Mouse (Mus musculus): Measurements from ENCODE around the gene Cd1d1. TPM values are rescaled to one million over a fixed set of nuclear protein-coding genes. Genes with fewer than 3 reads are reported as not detected.
"Not testable (repeated sequence)": the region's sequence is repeated elsewhere in the genome, so short reads cannot be mapped to it uniquely, and the experiment has no call there.

Cd1d1 gene
- total RNA-seq (2021), result 1 to 10 TPM; 2.2 to 2.7 TPM
- long read RNA-seq, experiment 1, partial matches to known transcripts, result 0 of 1 reads
- long read RNA-seq, experiment 1, other reads (novel, unspliced or antisense), result 0 of 1 reads
- long read RNA-seq, experiment 2, partial matches to known transcripts, result 1 of 4 reads
- long read RNA-seq, experiment 2, other reads (novel, unspliced or antisense), result 1 of 4 reads

GRCm38 (mm10) chr3:86999415-86999740 lies at the start of gene Cd1d1:
Cd1d1 (minus strand) TSS chr3:86999441.
- no peak for DNase-seq (ENCODE audit: low spot score in 2 of 2)

GRCm38 (mm10) chr3:87047801-87048200 lies 48.6 kb upstream of the Cd1d1 start:
- DNase-seq (ENCODE audit: low spot score in 2 of 2), result no peak

- no peak for DNase-seq (ENCODE audit: low spot score in 2 of 2)
These were observed 42.5 kb upstream of the Cd1d1 start for GRCm38 (mm10) chr3:87041733-87042132.

GRCm38 (mm10) chr3:87038500-87038899 lies 39.3 kb upstream of the Cd1d1 start:
- DNase-seq (ENCODE audit: low spot score in 2 of 2), result no peak

- DNase-seq (ENCODE audit: low spot score in 2 of 2), result no peak
These were observed 34.8 kb upstream of the Cd1d1 start for GRCm38 (mm10) chr3:87034061-87034460.

- DNase-seq (ENCODE audit: low spot score in 2 of 2), result peak; percentile 77 to 81
These were observed 34.1 kb upstream of the Cd1d1 start for GRCm38 (mm10) chr3:87033357-87033756.

- DNase-seq (ENCODE audit: low spot score in 2 of 2), result peak; percentile 62 to 83
These were observed 31.6 kb upstream of the Cd1d1 start for GRCm38 (mm10) chr3:87030855-87031254.

- DNase-seq (ENCODE audit: low spot score in 2 of 2), result no peak
These were observed 18.5 kb upstream of the Cd1d1 start for GRCm38 (mm10) chr3:87017707-87018106.

- DNase-seq (ENCODE audit: low spot score in 2 of 2), result no peak
These were observed 17.8 kb upstream of the Cd1d1 start for GRCm38 (mm10) chr3:87017001-87017400.

- DNase-seq (ENCODE audit: low spot score in 2 of 2), result no peak
These were observed 16.7 kb upstream of the Cd1d1 start for GRCm38 (mm10) chr3:87015931-87016330.

GRCm38 (mm10) chr3:87012406-87012805 lies 13.2 kb upstream of the Cd1d1 start:
- not testable (repeated sequence) for DNase-seq (ENCODE audit: low spot score in 2 of 2)

GRCm38 (mm10) chr3:87008281-87008680 lies 9.0 kb upstream of the Cd1d1 start:
- DNase-seq (ENCODE audit: low spot score in 2 of 2), result not testable (repeated sequence)

- DNase-seq (ENCODE audit: low spot score in 2 of 2), result no peak
These were observed 1.4 kb upstream of the Cd1d1 start for GRCm38 (mm10) chr3:87000676-87001075.

GRCm38 (mm10) chr3:87000051-87000450 lies 810 bp upstream of the Cd1d1 start:
- DNase-seq (ENCODE audit: low spot score in 2 of 2), result no peak

GRCm38 (mm10) chr3:86998433-86999414 lies 517 bp downstream of the Cd1d1 start:
- DNase-seq (ENCODE audit: low spot score in 2 of 2), result peak; percentile 48 to 55

GRCm38 (mm10) chr3:86996111-86996510 lies 3.1 kb downstream of the Cd1d1 start:
- no peak for DNase-seq (ENCODE audit: low spot score in 2 of 2)

- DNase-seq (ENCODE audit: low spot score in 2 of 2), result no peak
These were observed 3.9 kb downstream of the Cd1d1 start for GRCm38 (mm10) chr3:86995381-86995780.

GRCm38 (mm10) chr3:86986969-86987368 lies 12.3 kb downstream of the Cd1d1 start:
- not testable (repeated sequence) for DNase-seq (ENCODE audit: low spot score in 2 of 2)

- no peak for DNase-seq (ENCODE audit: low spot score in 2 of 2)
These were observed 12.8 kb downstream of the Cd1d1 start for GRCm38 (mm10) chr3:86986490-86986889.

- no peak for DNase-seq (ENCODE audit: low spot score in 2 of 2)
These were observed 15.9 kb downstream of the Cd1d1 start for GRCm38 (mm10) chr3:86983382-86983781.

- peak; percentile 73 to 91 for DNase-seq (ENCODE audit: low spot score in 2 of 2)
These were observed 22.7 kb downstream of the Cd1d1 start for GRCm38 (mm10) chr3:86976546-86976945.

GRCm38 (mm10) chr3:86975150-86975549 lies 24.1 kb downstream of the Cd1d1 start:
- DNase-seq (ENCODE audit: low spot score in 2 of 2), result peak; percentile 6 to 64

Measured in layer of hippocampus, postnatal 14 days (tissue).